Mouse (Mus musculus) right cerebral cortex, postnatal 10 days (tissue): Measurements from ENCODE around the gene Dhrs1.

Experiments used
- DNase-seq, 2 experiments: peaks; one replicate each; pipeline ENCODE4 v3.0.0; 2021; ENCODE audit warnings: low spot score in 2 of 2

The Dhrs1 gene

DNA sequence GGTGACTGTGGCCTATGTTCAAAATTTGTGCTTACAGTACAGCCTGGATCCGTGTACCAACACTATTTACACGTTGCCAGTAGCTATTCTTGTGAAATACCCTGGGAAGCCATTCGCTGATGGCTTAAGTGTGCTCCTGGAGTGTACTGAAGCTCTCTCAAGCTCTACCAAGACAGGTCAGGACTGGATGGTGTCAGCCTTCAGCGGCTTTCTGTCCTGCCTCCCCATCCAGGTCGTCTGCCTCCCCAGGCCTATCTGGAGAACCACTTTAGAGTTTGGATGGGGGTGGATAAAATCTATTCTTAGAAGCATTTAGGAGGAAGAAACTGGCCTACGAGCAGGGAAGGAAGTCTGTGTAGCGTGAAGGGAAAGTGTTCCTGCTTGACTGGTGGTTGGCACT, 17.7 kb upstream of the Dhrs1 start:
- no peak for DNase-seq

DNA sequence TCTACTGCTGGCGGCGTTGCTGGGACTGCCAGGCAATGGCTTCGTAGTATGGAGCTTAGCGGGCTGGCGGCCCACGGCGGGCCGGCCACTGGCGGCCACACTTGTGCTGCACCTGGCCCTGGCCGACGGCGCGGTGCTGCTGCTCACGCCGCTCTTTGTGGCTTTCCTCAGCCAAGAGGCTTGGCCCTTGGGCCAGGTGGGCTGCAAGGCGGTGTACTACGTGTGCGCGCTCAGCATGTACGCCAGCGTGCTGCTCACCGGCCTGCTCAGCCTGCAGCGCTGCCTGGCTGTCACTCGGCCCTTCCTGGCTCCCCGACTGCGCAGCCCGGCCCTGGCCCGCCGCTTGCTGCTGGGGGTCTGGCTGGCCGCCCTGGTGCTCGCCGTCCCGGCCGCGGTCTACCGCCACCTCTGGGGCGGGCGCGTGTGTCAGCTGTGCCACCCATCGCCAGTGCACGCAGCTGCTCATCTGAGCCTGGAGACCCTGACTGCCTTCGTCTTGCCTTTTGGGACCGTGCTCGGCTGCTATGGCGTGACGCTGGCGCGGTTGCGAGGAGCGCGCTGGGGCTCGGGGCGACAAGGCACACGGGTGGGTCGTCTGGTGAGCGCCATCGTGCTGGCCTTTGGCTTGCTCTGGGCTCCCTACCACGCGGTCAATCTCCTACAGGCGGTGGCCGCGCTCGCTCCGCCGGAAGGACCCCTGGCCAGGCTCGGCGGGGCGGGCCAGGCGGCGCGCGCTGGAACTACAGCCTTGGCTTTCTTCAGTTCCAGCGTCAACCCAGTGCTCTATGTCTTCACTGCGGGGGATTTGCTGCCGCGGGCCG, 16.7 kb upstream of the Dhrs1 start:
- peak; percentile 62 to 65 for DNase-seq

DNA sequence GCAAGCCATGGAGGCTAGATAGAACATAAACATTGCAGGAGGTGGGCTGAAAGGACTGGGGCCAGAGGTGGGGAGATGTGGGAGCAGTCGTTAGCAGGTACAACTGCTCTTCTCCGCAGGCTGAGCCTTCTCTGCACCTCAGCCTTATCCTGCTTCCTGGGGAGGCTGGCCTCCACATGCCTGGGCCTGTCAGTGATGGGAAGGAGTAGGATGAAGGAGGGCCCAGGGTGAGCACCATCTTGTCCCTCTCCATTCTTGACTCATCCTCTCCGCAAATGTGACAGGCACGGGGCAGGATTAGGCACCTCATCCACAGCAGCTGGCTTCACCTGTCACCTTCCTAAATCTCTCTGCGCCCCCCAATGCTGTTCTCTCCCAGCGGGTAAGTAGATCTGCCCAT, 15.7 kb upstream of the Dhrs1 start, which contains the start of gene Ltb4r2:
Ltb4r2 (plus strand) TSS at position 266 of the 400 bp plus-strand sequence.
- DNase-seq, result no peak

DNA sequence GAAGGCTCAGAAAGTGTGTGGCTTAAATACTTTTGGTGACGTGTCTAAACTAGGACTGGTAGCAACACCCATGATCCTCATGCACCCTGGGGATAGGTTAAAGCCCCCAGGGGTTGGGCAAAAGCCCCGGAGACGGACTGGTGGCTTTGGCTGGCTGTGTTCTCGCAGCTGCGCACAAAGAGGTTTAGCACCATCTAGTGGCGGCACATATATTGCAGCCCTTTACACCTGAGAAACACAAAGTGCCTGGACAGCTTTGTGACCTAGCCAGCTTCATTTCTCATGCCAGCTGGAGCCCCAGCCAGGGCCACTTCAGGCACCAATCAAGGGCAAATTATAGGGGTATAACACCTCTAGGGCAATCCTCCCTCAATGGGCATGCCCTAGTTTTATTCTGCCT, 14.7 kb upstream of the Dhrs1 start:
- peak; percentile 87 for DNase-seq

DNA sequence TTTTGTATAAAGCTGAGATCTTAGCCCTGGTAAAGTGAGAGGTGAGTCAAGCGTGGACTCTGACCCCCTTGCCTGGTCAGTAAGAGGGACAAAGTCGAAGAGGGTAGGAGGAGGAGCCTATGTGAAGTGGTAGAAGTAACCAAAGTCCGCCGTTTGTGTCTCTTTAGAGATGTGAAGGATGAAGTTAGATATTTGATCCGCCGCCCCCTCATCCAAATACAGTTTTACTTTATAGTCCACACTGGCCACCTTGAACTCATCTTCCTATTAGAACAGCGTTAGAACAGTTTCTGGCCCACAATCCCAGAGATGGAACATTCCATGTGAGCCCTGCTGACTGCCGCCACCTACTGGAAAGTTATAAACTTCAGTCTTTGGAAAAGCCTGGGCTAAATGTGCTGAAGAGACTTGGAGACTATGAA, 12.9 kb upstream of the Dhrs1 start, which contains the start of gene Cideb:
Cideb (minus strand) TSS at position 96 of the 422 bp plus-strand sequence.
- DNase-seq, result peak in 1 of 2 experiments; percentile 55

DNA sequence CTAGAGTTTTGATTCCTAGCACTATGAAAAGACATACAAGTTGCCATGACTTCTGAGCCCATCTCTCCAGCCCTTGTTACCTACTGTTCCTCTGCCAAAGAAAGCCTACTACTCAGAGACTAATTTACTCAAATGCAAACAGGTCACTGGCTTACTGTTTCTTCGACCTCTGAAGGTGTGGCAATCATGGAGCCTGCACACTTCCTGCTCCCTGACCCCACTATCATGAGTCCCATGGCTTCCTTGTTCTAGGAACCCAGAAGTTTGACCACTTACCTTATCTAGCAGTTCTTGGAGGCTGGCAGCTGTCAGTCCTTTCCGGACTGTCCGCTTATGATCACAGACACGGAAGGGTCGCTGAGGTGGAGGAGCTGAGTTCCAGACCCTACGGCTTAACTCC, 12.1 kb upstream of the Dhrs1 start:
- DNase-seq, result no peak

DNA sequence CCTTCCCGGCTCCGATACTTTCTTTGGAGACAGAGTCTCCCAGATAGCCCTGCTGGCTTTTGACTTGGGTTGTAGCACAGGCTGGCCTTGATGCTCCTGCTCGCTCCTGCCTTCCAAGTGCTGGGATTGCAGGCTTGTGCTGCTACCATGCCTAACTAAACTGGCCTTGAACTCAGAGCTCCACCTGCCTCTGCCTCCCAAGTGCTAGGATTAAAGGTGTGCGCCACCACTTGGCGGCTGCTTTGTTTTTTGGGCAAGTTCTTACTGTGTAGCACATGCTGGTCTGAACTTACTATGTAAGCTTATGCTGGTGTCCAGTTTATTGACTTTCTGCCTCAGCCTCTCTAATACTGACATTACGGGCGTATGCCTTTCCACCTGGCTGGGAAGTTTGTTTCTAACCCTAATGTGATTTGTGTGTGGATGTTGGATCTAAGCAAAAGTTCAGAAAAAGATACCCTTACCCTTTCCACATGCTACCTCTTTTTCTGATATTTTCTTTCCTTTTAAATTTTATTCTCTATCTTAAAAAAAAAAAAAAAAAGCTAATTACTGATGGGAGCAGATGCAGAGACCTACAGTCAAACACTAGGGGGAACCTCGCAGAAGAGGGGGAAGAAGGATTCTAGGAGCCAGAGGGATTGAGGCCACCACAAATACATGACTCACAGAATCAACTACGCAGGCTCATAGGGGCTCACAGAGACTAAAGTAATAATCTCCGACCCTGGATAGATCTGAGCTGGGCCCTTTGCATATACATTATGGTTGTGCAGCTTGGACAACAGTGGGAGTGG, 1.8 kb upstream of the Dhrs1 start:
- no peak for DNase-seq

DNA sequence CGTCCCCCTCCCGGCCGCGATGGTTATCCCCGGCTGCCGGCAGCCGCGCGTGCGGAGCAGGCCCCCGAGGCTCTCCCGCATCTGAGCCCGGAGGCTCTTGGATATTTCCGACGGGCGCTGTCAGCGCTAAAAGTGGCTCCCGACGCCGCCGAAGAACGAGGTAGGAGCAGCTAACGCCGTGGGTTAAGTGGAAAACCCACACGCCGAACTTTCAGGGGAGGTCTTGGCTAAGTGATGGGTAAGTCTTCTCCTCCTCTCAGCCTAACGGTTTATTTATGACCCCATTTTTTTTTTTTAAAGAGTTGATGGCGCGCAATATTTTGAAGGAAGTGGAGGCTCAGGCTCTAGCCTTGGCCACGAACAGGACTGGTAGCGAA, 359 bp upstream of the Dhrs1 start:
- no peak for DNase-seq

DNA sequence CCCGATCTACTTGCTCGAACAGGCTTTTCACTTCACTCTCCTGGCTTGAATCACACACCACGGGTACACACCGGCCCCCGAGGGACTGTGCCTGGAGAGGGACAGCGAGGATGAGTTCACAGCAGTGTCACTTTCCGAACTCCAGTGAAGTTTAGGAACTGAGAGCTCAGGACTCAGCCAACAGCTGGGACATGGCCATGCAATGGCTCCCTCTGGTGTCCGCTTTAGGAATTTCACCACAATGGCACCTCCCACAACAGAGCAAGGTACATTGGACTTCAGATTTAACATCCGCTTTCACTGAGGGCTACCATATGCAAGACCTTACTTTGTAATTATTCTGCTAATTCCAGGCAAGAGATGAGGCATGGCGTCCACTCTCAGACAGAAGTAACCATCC, 1.8 kb downstream of the Dhrs1 start:
- DNase-seq, result peak; percentile 85 to 90

DNA sequence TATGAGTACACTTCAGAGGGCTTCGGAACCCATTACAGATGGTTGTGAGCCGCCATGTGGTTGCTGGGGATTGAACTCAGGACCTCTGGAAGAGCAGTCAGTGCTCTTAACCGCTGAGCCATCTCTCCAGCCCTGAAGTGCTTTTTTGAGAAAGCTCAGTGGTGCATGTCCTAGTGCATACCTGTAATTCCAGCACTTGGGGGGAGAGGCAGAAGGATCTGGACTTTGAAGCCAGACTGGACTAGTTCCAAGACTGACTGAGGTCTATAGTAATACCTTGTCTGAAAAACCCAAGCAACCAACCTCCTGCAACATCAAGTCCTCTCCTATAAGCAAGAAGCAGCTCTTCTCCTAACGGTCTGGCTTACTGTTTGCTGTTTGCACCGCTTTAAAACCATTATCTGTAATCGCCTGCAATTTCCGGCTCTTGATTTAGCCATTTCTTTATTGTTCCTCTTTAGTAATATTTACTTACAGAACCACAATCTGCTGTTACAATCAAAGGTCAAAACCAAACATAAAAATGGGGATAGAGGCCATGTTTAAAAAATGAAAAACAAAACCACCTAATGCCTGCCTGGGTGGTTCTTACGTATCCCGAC, 8.3 kb downstream of the Dhrs1 start:
- DNase-seq, result no peak

DNA sequence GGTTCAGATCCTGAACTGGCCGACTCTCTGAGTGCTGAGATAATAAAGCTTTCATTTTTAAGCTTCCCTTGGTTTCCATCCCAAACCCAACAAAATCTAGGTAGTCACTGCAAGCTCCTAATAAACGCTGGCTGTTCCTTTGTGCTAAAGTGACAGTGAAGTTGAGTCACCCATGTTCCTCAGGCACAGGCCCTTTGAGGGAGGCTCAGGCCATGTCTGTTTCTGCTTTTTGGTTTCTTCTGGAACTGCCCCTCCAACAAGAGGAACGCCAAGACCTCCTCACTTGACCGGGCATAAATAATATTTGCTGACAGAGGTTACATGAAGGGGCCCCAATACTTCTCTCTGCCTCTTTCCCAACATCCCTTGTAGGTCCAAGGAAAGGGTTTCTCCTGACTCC, 9.7 kb downstream of the Dhrs1 start:
- no peak for DNase-seq

DNA sequence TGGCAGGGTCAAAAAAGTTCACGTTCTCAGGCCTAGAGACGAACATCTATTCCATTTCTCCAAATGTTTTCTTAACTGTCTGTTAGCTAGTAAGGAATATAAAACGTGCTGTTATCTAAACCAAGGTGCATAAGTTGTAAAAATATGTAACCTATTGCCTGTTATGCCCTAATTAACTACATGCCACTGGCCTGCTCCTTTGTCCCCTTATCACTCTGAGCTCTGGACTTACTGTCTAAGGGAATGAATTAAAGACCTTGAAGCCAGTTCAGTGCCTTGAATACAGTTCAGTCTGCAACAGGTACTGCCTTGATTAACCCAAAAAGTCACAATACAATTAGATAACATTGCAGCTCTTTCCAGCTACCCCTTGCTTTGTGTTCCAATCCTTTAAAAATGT, 10.2 kb downstream of the Dhrs1 start:
- DNase-seq, result no peak

DNA sequence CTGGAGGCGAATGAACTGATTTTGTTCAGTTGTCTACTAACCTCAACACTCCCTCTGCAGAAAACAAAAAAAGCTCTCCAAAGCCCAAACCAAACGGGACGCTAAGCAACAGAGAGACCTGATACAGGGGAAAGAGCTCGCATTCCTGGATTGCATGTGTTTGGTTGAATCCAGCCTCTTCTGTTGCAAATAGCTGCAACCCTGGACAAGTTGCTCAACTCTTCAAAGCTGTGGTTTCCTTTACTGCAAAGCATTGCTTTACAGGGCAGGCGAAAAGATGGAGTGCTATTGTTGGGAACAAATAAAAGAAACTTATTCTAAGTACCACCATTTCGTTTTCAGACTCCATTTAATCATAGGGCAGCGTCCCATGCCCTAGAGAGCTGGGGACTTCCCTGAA, 10.6 kb downstream of the Dhrs1 start:
- no peak for DNase-seq

DNA sequence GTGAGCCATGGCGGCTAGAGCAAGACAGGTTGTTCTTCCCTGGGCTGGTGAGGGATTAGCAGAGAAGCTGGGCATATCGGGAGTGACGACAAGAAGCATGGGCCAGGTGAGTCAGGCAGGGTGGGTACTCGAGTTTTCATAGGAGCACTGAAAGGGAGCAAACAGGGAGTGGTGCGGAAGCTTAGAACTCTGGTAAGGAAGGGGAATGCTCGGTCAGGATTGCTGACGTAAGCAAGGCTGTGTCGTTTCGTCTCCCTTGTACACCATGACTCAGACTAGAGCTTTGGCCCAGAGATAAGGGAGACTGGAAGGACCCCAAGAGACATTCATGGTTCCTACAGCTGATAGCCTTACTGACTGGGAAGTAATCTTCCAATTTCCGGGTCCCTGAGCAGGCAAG, 11.6 kb downstream of the Dhrs1 start:
- no peak for DNase-seq

DNA sequence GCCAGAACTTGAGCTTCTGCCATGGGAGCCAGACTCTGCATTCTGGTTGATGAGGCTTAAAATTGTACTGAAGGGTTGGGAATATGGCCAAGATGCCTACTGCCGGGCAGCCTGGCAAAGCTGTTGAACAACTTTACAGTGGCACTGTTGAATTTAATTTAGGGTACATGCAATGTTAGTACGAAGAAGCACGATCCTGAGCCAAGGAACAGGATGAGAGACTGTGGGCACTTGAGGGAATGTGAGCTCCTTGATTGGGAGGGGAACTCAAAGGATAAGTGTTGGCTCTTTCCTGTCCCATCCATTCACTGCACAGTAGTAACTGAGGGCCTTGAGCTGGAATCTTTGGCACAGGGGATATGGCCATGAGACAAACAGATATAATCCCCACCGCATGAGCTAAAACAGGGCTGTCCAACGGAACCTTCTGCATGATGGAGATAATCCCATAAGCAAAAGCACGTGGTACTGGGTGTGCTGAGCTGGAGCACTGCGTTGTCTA, 14.9 kb downstream of the Dhrs1 start:
- peak; percentile 69 to 82 for DNase-seq

DNA sequence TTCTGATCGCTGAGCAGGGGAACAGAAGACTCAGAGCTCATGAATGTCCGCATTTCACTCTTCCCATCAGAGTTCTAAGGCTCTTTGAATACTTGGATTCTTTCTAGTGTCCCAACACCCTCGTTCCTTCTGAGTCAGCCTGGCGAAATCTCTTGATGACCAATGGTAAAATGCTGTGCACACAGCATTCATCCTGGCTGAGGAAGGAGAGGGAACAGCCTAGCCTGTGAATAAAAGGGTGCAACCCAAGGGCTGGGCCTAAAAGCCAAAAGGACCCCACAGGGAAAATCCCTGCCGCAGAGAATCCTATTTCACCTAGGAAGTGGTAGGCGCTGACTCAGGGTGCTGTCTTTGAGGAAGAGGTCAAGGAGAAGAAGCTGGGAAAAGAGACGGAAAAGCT, 15.4 kb downstream of the Dhrs1 start:
- no peak for DNase-seq

DNA sequence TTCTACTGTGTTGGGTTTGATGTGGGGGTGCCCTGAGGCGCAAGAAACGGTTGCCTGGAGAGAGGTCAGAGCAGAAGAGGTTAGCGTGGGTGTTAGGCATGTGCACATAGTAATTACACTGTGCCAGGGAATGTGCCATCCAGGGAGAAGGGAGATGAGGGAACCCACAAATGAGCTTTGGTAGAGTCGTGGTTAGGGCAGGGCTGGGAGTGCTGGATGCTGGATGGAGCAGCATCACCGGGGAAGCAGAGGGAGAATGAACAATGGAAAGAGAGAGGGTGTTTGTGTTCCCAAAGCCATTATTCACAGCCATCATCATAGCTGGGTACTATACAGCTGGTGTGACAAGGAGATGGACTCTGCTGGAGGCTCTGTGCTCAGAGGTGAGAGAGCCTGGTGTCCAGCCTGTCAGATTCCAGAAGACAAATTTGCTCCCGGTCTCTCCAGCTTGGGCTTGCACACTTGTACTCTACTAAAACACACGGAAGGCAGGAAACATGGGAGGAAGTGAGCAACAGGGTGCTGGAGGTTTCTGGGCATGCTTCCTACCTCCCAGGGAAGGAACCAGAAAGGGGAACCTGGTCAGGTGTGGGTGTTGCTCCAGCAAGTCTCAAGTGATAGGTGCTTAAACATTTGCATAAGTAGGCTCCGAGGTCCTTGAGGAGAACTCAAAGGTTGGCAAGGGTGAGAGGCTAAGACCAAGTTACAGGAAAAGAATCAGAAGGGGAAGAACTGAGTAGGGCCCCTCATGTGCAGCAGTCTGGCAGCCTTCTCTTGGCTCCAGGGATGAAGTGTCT, 17.4 kb downstream of the Dhrs1 start:
- no peak for DNase-seq

DNA sequence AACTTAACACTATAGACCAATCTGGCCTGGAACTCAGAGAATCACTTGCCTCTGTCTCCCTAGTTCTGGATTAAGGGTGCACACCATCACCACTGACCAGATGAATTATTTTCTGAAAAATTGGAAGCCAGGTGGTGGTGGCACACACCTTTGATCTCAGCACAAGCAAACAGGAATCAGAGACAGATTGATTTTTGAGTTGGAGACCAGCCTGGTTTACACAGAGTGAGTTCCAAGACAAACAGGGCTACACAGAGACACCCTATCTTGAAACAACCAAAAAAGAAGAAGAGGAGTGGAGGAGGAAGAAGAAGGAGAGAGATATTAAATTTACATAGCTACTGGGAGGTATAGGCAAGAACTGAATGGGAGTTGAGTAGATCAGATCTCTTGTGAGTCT, 19.2 kb downstream of the Dhrs1 start:
- no peak for DNase-seq

DNA sequence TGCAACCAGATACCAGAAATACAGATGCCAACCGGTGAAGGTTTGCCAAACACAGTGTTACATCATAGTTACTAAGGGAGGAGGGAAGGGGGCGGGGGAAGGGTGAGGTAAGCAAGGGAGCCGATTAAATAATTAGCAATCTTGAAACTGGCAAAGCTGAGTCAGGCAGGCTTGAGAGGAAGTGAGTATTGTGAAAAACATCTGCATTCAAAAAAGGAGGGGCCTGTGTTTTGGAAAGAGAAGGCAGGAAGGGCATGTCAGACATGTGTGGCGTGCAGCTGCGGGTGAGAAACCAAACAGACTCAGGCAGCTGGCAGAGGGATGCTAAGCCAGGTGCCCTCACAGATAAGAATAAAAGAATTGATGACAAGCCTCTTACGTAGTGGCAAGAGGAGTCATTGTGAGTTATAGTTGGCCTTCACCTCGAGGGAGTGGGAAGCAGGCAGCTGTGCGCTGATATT, 21.0 kb downstream of the Dhrs1 start:
- no peak for DNase-seq

DNA sequence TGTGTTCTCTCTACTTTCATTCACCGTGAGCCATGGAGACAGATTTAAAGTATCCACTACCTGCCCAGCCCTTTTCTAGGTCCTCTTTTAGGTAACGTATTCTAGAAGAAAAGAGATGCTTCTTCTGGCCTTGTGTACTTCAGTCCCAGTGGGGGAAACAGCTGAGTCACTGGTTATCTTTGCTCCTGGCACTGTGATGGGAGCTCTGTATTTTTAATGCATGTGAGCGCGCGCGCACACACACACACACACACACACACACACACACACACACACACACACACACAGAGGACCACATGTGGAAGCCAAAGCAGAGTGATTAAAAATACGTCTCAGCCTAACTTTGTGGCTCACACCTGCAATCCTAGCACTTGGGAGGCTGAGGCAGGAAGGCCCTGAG, 22.1 kb downstream of the Dhrs1 start:
- DNase-seq, result no peak

DNA sequence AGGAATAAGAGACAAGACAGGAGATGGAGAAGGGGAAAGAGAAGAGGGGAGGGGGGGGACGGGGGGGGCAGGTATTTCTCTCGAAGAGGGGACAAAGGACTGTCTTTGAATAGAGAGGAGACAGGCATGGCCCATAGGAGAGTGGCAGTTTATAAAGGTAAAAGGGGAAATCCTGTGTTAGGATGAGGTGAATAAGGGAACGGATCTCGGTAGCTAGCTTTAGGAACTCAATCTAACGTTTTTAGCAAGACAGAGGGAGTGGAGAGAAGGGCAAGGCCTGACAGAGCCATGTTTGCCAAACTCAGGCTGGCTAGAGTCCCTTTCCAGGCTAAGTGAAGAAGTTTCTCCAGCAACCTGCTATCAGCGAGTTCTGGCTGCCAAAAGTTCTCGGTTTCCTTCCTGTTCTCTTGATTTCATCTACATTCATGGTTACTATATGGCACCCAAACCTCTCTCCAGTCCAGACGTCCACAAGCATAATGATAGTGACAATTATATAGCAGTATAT, 23.0 kb downstream of the Dhrs1 start:
- DNase-seq, result no peak
